Mouse (Mus musculus) limb, embryonic 14.5 days (tissue): ENCODE measurements around the gene Alox12. TPM values are rescaled to one million over a fixed set of nuclear protein-coding genes. Genes with fewer than 3 reads are reported as not detected.
A peak's percentile ranks its signal among the peaks of the same experiment; 100 is the strongest.

ENCODE experiments used
- ATAC-seq: fragments of 200-750 bp; cut with Nextera tagmentation; 2 replicates; pipeline ENCODE4 v1.8.0; 2017; ENCODE audit warnings: low read depth, moderate number of reproducible peaks, moderate TSS enrichment; ENCODE audit not compliant: low FRiP score
- DNase-seq: peaks from one replicate; pipeline ENCODE4 v3.0.0-alpha.2; 2015; ENCODE audit warnings: low spot score
- H3K27ac ChIP-seq: fragments of 300-500 bp; sonication (generic); replicated peaks from 2 replicates; pipeline ENCODE4 v1.5.1; 2014; ENCODE audit warnings: low read depth, mild to moderate bottlenecking, low read length, moderate library complexity, mixed read lengths
- H3K27me3 ChIP-seq: fragments of 300-500 bp; sonication (generic); 2 replicates; pipeline ENCODE4 v1.6.1; 2014; ENCODE audit warnings: low read length, mixed read lengths; ENCODE audit not compliant: control insufficient read depth, insufficient read depth
- H3K36me3 ChIP-seq: fragments of 300-500 bp; sonication (generic); 2 replicates; pipeline ENCODE4 v1.6.1; 2014; ENCODE audit warnings: mild to moderate bottlenecking, low read length, moderate library complexity, mixed read lengths; ENCODE audit not compliant: control insufficient read depth, insufficient read depth
- H3K4me1 ChIP-seq: fragments of 300-500 bp; sonication (generic); 2 replicates; pipeline ENCODE4 v1.6.1; 2014; ENCODE audit warnings: antibody characterized with exemption, low read length, mixed read lengths; ENCODE audit not compliant: control insufficient read depth, insufficient read depth
- H3K4me2 ChIP-seq: fragments of 300-500 bp; sonication (generic); replicated peaks from 2 replicates; pipeline ENCODE4 v1.6.1; 2014; ENCODE audit warnings: low read depth, mild to moderate bottlenecking, low read length, moderate library complexity; ENCODE audit not compliant: severe bottlenecking
- H3K4me3 ChIP-seq: fragments of 300-500 bp; sonication (generic); replicated peaks from 2 replicates; pipeline ENCODE4 v1.5.1; 2014; ENCODE audit warnings: low read length
- H3K9ac ChIP-seq: fragments of 300-500 bp; sonication (generic); 2 replicates; pipeline ENCODE4 v1.6.1; 2014; ENCODE audit warnings: mild to moderate bottlenecking, low read depth, low read length, moderate library complexity; ENCODE audit not compliant: severe bottlenecking
- H3K9me3 ChIP-seq: fragments of 300-500 bp; sonication (generic); 2 replicates; pipeline ENCODE4 v1.6.1; 2016; ENCODE audit warnings: low read length; ENCODE audit not compliant: control insufficient read depth
- POLR2A ChIP-seq: fragments of 200-500 bp; IDR thresholded peaks from 2 replicates; pipeline ENCODE4 v1.8.0; 2012; ENCODE audit warnings: inconsistent platforms, mild to moderate bottlenecking, moderate library complexity, borderline replicate concordance; ENCODE audit not compliant: insufficient read depth, insufficient read length; ENCODE audit errors: extremely low read depth
- WGBS: fragments of 180-500 bp; shearing (Covaris S2); extraction: QIAGEN DNeasy Blood & Tissue Kit; methylation state at CpG from one replicate; pipeline ENCODE4 v1.1.7; 2014; 5-methylcytosine and 5-hydroxymethylcytosine counted together
- polyA plus RNA-seq, 2 experiments: library from polyadenylated mRNA; depleted of rRNA in 1 of 2; stranded (reverse) in 1 of 2; unstranded in 1 of 2; fragments of >200 nt; fragmentation: Nextera tagmentation in 1 of 2; extraction: Ambion mirVana in 1 of 2; gene quantifications; 2 replicates each; pipeline versions ENCODE4 v1.2.1 to v1.2.3; 2012 to 2014

Alox12 gene
- polyA plus RNA-seq, 2 experiments = 7.4 to 11.1 TPM

GRCm38 (mm10) chr11:70216103-70216502, 39.0 kb downstream of the Alox12 start:
- no peak overlapping the region for H3K9ac ChIP-seq
- WGBS = 70% methylated on average over 3 of the region's 3 CpGs
- no peak for ATAC-seq
- H3K4me1 ChIP-seq = peaks cover 24% of the 10 kb centered on the region
- no peak for TF ChIP-seq POLR2A
- no peak overlapping the region for H3K4me3 ChIP-seq
- DNase-seq = no peak
- no peaks in the 10 kb centered on the region for H3K9me3 ChIP-seq
- no peak overlapping the region for H3K27ac ChIP-seq
- no peak overlapping the region for H3K4me2 ChIP-seq
- peaks cover 39% of the 10 kb centered on the region for H3K27me3 ChIP-seq
- peaks cover 6% of the 10 kb centered on the region for H3K36me3 ChIP-seq

GRCm38 (mm10) chr11:70215301-70215700, 39.9 kb downstream of the Alox12 start:
- peak overlapping the region; percentile 33; the same call in 1 of the 2 replicates for H3K4me3 ChIP-seq

GRCm38 (mm10) chr11:70214856-70215209, 40.3 kb downstream of the Alox12 start:
- DNase-seq (no peak), ATAC-seq (0 out of 2 replicates have a peak, but pooled peaks have one; percentile 25)
- WGBS = 6% methylated on average over 13 of the region's 18 CpGs
- Histone ChIP-seq H3K9ac (no peak overlapping the region), H3K36me3 (peaks cover 6% of the 10 kb centered on the region), H3K27me3 (peaks cover 39% of the 10 kb centered on the region), H3K27ac (no peak overlapping the region), H3K4me2 (peak overlapping the region; percentile 56), H3K4me1 (peaks cover 16% of the 10 kb centered on the region), H3K9me3 (no peaks in the 10 kb centered on the region), H3K4me3 (peak overlapping the region; percentile 33)
- TF ChIP-seq POLR2A = no peak

More at GRCm38 (mm10) chr11:70215301-70215700, 39.9 kb downstream of the Alox12 start:
- no peak overlapping the region for H3K9ac ChIP-seq
- peak overlapping the region; percentile 56; the same call in 1 of the 2 replicates for H3K4me2 ChIP-seq
- peaks cover 6% of the 10 kb centered on the region for H3K36me3 ChIP-seq
- no peak overlapping the region for H3K27ac ChIP-seq
- no peak for ATAC-seq
- WGBS = 15% methylated on average over 22 of the region's 22 CpGs
- peaks cover 39% of the 10 kb centered on the region for H3K27me3 ChIP-seq
- no peaks in the 10 kb centered on the region for H3K9me3 ChIP-seq
- no peak for TF ChIP-seq POLR2A
- DNase-seq = no peak
- H3K4me1 ChIP-seq = peaks cover 21% of the 10 kb centered on the region

- ATAC-seq = no peak
- Histone ChIP-seq H3K4me3 (peak overlapping the region; percentile 33), H3K9ac (peak overlapping the region; percentile 48), H3K27me3 (peaks cover 39% of the 10 kb centered on the region), H3K9me3 (no peaks in the 10 kb centered on the region), H3K4me2 (peak overlapping the region; percentile 56), H3K4me1 (peaks cover 12% of the 10 kb centered on the region), H3K27ac (no peak overlapping the region), H3K36me3 (peaks cover 6% of the 10 kb centered on the region)
- TF ChIP-seq POLR2A = no peak
- under 1% methylated on average over 40 of the region's 46 CpGs for WGBS
- no peak for DNase-seq
Observed at GRCm38 (mm10) chr11:70214191-70214855, 40.8 kb downstream of the Alox12 start.

DNA sequence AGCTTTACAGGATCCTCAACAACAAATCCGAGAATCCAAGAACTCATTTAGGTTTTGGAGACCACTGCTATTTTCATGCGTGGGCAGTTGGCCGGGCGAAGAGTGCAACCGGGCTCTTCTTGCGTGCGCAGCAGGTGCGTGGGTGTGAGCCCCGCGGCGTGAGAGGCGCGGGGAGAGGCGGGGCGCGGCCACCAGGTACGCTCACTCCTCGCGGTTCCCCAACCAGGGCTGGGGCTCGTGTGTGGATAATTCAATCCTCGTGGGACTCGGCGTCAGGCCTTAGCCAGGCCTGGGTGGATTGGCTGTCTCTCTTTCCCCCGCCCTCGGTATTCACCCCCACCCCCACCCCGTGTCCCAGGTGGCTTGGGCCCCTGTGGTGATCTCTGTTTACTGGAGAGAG, 41.4 kb downstream of the Alox12 start:
- ATAC-seq (no peak), DNase-seq (no peak)
- peak overlapping the region; percentile 48 for H3K9ac ChIP-seq

GRCm38 (mm10) chr11:70212896-70213295, 42.3 kb downstream of the Alox12 start:
- peak; percentile 35; the same call in 1 of the 2 replicates for ATAC-seq
- H3K36me3 ChIP-seq = peaks cover 6% of the 10 kb centered on the region
- TF ChIP-seq POLR2A = no peak
- no peak overlapping the region for H3K4me3 ChIP-seq
- H3K9ac ChIP-seq = no peak overlapping the region
- H3K4me2 ChIP-seq = no peak overlapping the region
- H3K9me3 ChIP-seq = no peaks in the 10 kb centered on the region
- H3K4me1 ChIP-seq = peaks cover 12% of the 10 kb centered on the region
- H3K27me3 ChIP-seq = peaks cover 39% of the 10 kb centered on the region
- WGBS = 10% methylated on average over 9 of the region's 9 CpGs
- no peak overlapping the region for H3K27ac ChIP-seq
- DNase-seq = peak; percentile 75

More for the DNA sequence above, 41.4 kb downstream of the Alox12 start:
- peaks cover 12% of the 10 kb centered on the region for H3K4me1 ChIP-seq
- peaks cover 39% of the 10 kb centered on the region for H3K27me3 ChIP-seq
- peak overlapping the region; percentile 33 for H3K4me3 ChIP-seq
- H3K36me3 ChIP-seq = peaks cover 6% of the 10 kb centered on the region
- 5% methylated on average over 23 of the region's 26 CpGs for WGBS
- no peak overlapping the region for H3K27ac ChIP-seq
- TF ChIP-seq POLR2A = no peak
- no peaks in the 10 kb centered on the region for H3K9me3 ChIP-seq
- peak overlapping the region; percentile 56 for H3K4me2 ChIP-seq
